Mouse (Mus musculus): ENCODE results near the gene Sergef.

- TF ChIP-seq CTCF (IDR thresholded peaks at IDR 0.05; ENCODE audit: low read depth): no peak
- TF ChIP-seq EP300 (IDR thresholded peaks at IDR 0.05; ENCODE audit: low read depth): no peak
These were observed 74.2 kb downstream of the Sergef start for GRCm38 (mm10) chr7:46565374-46565773.
